Comparison of ENCODE assay signal across 8 mouse cellular contexts in the genomic region with DNA sequence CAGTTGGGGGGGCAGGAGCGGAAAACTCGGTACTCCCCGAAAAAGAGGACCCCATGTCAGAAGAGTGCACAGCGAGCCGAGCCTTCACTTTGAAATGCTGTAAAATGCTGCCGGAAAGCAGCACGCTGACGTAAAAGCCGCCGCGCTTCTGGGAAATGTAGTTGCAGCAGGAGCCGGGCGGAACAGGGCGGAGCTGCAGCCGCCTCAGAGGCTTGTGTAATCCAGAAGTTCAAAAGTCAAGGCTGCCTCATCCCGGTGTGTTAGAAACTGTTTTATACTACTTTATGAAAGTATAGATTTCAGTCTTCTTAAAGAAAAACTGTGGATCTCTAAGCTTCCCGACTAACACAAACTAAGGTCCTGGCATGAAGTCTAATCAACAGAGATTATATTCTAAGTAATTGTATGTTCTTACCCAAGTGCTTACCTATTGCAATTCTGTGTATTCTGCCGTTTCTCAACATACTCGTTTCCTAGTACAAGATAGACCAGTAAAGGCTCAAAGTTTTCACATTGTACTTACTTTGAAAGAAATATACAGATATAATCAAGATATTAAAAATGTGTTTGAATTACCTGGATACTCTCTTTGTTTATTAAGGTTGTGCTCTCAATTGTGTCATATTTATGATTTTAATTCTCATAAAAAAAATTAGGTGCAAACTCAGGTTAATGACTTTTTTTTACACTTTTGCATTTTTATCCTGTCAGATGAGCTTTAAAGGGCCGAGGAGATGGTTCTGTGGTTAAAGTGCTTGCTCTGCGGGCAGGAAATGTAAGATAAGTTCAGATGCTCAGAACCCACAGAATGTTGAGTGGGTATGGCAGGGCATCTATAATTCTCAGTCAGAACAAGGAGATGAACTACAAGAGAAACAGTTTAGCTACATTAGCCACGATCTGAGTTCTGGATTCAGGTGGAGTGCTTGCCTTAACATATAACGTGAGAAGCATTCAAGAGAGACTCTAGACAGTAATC. TPM values are rescaled to one million over a fixed set of nuclear protein-coding genes. Genes with fewer than 3 reads are reported as not detected.
DNase-seq lines count a peak whose midpoint lies in the region; ATAC-seq lines count a peak whose summit lies in the region.

A gene (minus strand): TSS at position 109 of the 979 bp plus-strand sequence.

- H3K4me2 ChIP-seq in hindbrain, embryonic 16.5 days (ENCODE audit: low read length), result peak within 1 kb of the TSS; percentile 51

- no peaks in the 10 kb centered on the region for H3K9me3 ChIP-seq in hindbrain, embryonic 16.5 days (ENCODE audit: control insufficient read depth, low read length)

- peaks cover 3% of the 10 kb centered on the region; the same call in 1 of the 2 replicates for H3K4me1 ChIP-seq in hindbrain, embryonic 16.5 days (ENCODE audit: control insufficient read depth, insufficient read depth, low read depth, low read length)

- peak; percentile 97 for ATAC-seq in hindbrain, embryonic 16.5 days

- no peaks in the 10 kb centered on the region for H3K27me3 ChIP-seq in hindbrain, embryonic 16.5 days (replicated peaks; ENCODE audit: control insufficient read depth, insufficient read depth, low read length)

- WGBS in hindbrain, embryonic 16.5 days, result 18% methylated on average over 23 of the region's 23 CpGs
- WGBS in macrophage (ENCODE audit: missing documents), result 11% methylated on average over 23 of the region's 23 CpGs

- peak; percentile 71 for DNase-seq in WW6 (ENCODE audit: low read depth, low spot score)
- peak; percentile 90 to 96 for DNase-seq in cerebellum, postnatal 4 days (ENCODE audit: low spot score in 2 of 2)
- DNase-seq in gastrocnemius, adult 18-20 months (ENCODE audit: low spot score), result peak; percentile 96
- DNase-seq in left cerebral cortex, adult 18-20 months (ENCODE audit: low spot score in 2 of 2), result peak; percentile 96 to 97
- peak; percentile 95 for DNase-seq in right cerebral cortex, adult 18-20 months
- DNase-seq in urinary bladder, postnatal 10 days (ENCODE audit: low spot score), result peak; percentile 79

- peak within 1 kb of the TSS; percentile 91 for H3K9ac ChIP-seq in hindbrain, embryonic 16.5 days (ENCODE audit: low read depth, low read length)

- H3K27ac ChIP-seq in hindbrain, embryonic 16.5 days (ENCODE audit: low read depth, low read length), result peak within 1 kb of the TSS; percentile 64; the same call in 1 of the 2 replicates
- H3K27ac ChIP-seq in macrophage, result peak within 1 kb of the TSS; percentile 70

- peak within 1 kb of the TSS; percentile 88 for H3K4me3 ChIP-seq in hindbrain, embryonic 16.5 days (ENCODE audit: low read length)
- peak within 1 kb of the TSS; percentile 79 for H3K4me3 ChIP-seq in macrophage (ENCODE audit: inconsistent target)

- H3K36me3 ChIP-seq in hindbrain, embryonic 16.5 days (ENCODE audit: control insufficient read depth, insufficient read depth, low read length), result peaks cover 6% of the 10 kb centered on the region
- no peaks in the 10 kb centered on the region for H3K36me3 ChIP-seq in macrophage (ENCODE audit: inconsistent target)

- peaks cover 20% of the 10 kb centered on the region for H3K79me2 ChIP-seq in macrophage (ENCODE audit: inconsistent target)

RNA-seq across cellular contexts. Expression of the gene that starts here (rescaled TPM):
- total RNA-seq in gastrocnemius, adult 18-20 months (2021), result 10 to 100 TPM; 44.9 to 46.9 TPM
- polyA plus RNA-seq in hindbrain, embryonic 16.5 days (2015; fragmentation: Nextera tagmentation; extraction: Ambion mirVana), result 85.2 and 93.8 TPM in 2 replicates
- total RNA-seq in left cerebral cortex, adult 18-20 months (2021), result 10 to 100 TPM; 44.9 to 47.7 TPM
- total RNA-seq in macrophage (2018; cell fraction: chromatin; rRNA removed), result 10 to 100 TPM in 15 of 26 experiments, 1 to 10 TPM in 11; 2.7 to 30.9 (median 11.9) TPM
- total RNA-seq in macrophage (2018; cell fraction: cytosol; rRNA removed), result 100 to 1,000 TPM in 13 of 26 experiments, 10 to 100 TPM in 13; 75.5 to 134 (median 99.1) TPM
- 10 to 100 TPM; 12.5 to 78.0 (median 42.8) TPM for total RNA-seq in macrophage (2018; cell fraction: nucleus; rRNA removed)
- polyA plus RNA-seq in macrophage (2018), result 73.9 to 109 TPM (median 107 TPM) in 3 replicates

Comparison
In these comparisons a context has a peak if more than half of its experiments do, and no peak if none do; other contexts are left out.
1. Peak in every context shown above with its lines: DNase-seq, ATAC-seq, H3K4me3 ChIP-seq and H3K27ac ChIP-seq.